Mouse (Mus musculus) urinary bladder, postnatal 25 days (tissue): ENCODE data around the gene Anln.

Source experiments
- DNase-seq: peaks from one replicate; pipeline ENCODE4 v3.0.0; 2022; ENCODE audit warnings: low spot score

Anln gene

DNA sequence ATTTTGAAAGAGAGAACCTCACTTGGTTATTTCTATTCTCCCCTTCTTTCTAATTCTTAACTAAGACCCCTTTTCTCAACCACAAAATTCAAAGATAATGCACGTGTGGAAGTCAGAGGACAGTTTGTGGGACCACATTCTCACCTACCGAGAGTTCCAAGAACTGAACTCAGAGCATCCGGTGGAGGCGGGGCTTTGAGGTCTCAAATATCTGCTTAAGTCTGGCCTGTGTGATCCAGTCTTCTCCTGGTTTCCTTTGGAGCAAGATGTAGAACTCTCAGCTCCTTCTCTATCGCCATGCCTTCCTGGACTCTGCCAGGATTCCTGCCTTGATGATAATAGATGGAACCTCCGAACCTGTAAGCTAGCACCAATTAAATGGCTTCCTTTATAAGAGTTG lies 13.0 kb upstream of the Anln start:
- no peak for DNase-seq

DNA sequence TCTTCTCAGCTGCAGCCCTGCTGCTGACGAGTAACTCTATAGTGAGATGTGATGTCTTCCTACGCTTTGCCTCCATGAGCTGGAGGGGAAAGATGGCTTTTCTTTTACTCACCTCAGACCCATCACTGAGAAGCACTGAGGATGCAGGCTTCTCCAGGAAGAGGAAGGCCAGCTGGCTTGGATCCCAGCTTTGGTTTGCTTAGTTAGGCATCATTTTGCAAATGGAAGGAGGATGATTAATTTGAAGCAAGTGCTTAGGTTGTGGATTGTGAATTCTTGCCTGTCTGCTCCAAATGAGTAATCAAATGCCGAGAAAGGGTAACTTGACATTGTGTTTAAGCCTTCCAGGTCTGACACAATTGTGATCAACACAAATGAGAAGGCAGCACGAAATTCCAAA lies 10.0 kb upstream of the Anln start:
- DNase-seq, result no peak

DNA sequence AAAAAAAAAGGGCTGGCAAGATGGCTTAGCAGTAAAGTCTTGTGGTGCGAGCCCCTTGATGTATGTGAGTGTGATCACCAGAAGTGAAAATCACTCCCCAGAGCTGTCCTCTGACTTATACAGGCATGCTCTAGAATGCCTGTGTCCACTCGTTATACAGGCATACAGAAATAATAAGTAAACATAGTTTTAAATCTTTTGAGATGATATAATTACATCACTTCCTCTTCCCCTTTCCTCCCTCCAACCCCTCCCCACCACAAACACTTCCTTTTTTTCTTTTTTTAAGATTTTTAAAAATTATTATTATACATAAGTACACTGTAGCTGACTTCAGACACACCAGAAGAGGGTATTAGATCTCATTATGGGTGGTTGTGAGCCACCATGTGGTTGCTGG lies 5.7 kb upstream of the Anln start:
- DNase-seq, result no peak

DNA sequence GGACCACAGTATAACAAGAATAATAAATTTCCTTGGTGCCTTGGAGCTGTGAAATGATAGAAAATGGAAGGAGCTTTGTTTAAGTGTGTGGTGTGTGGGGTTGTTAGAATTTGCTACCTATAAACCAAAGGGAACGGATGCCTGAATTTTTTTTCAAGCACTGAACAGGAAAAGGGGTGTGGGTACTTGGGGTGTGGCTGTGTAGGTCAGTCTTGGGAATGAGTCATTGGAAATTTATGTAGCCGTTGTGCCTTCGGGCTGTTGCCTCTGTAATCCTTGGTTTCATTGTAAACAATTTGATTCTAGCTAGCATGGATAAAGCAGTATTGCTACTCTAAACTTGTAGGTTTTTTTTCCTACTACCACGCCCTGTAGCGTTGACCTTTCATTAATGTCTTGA lies 1.4 kb upstream of the Anln start:
- no peak for DNase-seq

DNA sequence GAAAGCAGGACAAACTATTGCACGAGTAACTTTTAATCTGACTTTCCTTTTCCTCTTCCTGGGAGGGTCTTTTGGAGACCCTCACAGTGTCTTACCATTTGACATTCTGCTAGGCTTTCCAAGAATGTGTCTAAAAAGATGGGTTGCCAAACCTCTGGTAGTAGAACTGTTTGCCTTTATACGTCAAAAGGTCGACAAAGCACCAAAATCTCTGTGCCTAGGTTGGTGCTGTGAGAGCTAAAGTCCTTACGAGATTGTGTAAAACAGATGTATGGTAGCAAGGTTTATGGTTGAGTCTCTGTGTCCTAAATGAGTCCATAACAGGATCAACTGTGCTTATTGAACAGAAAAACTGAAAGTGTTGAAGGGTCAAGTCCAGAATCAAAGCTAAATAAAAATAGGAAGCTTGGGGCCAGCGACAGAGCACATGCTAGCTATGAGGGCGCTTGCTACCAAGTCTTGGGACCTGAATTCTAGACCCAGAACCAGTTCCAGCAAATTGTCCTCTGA lies 803 bp upstream of the Anln start:
- no peak for DNase-seq

- DNase-seq, result no peak
These were observed 497 bp downstream of the Anln start for GRCm38 (mm10) chr9:22388401-22388980.

DNA sequence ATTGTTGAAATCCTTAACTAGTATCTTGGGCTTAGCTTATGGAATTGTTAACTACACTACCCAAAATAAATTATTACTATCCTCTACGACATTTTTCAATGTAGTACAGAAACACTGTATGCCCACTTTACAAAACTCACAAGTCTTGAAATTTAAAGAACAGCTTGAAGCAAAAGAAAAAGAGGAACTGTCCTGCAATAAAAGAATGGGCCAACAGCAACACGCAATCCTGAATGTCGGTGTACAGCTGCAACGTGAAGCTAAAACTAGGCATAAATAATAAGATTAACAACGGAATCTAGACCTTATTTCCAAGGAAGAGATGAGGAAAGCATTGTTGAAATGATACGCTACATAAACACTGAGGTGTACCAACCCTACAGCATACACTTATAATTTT lies 1.1 kb downstream of the Anln start:
- DNase-seq, result no peak

DNA sequence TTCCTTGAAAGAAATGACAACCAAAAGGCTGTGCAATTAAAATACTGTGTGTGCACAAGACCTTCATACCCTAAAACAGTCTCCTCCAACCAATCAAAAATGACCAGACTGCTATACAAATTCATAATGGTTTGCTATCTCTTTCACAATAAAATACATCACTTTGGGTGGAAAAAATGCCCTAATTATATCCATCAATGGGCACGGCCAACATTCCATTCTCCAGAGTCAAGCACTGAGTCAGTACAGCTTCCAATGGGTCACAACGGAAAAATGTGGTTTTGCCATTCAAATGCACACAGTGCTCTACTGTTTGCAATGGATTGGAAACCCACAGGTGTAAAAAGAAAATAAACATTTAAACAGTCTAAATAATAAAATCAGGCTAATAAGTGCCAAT lies 3.1 kb downstream of the Anln start:
- DNase-seq, result no peak

- no peak for DNase-seq
These were observed 12.9 kb downstream of the Anln start for GRCm38 (mm10) chr9:22376086-22376485.

DNA sequence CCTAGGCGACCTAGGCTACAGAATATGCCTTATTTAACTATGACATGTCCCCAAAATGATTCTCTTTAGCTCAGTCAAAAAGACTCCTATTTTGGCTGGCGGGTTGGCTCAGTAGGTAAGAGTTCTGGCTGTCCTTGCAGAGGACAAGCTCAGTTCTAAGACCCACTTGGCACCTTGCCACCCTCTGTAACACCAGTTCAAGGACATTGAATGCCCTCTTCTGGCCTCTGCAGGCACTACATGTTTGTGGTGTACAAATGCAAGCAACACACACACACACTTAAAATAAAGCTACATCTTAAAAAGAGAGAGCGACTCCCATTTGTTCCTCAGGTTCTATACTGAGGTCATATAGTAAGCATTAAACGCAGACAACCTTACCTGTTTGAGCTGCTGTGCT lies 16.2 kb downstream of the Anln start:
- no peak for DNase-seq

GRCm38 (mm10) chr9:22368030-22368429 lies 21.0 kb downstream of the Anln start:
- no peak for DNase-seq

GRCm38 (mm10) chr9:22366621-22367020 lies 22.4 kb downstream of the Anln start:
- DNase-seq, result no peak

GRCm38 (mm10) chr9:22366221-22366620 lies 22.8 kb downstream of the Anln start:
- DNase-seq, result no peak

- no peak for DNase-seq
These were observed 28.1 kb downstream of the Anln start for GRCm38 (mm10) chr9:22360916-22361315.

GRCm38 (mm10) chr9:22355919-22356318 lies 33.1 kb downstream of the Anln start:
- no peak for DNase-seq

DNA sequence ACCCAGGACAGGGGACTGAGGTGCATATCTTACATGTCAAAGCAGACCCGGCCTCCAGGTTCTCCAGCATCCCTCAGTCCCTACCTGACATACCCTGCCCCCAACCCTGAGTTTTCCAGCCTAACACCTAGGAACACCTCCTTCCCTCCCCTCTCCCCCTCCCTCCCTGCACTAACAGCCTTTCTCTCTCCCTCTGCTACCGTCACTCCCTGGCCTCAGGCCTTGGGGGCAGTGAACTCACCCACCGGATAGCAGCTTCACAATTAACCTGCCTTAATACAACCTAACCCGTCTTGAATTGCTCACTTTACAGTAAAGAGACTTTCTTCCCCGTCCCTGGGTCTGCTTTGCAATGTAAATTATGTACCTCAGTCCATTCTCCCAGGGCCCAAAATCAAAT lies 35.1 kb downstream of the Anln start:
- no peak for DNase-seq

- DNase-seq, result no peak
These were observed 35.5 kb downstream of the Anln start for GRCm38 (mm10) chr9:22353465-22353864.

- no peak for DNase-seq
These were observed 48.7 kb downstream of the Anln start for GRCm38 (mm10) chr9:22340331-22340730.

- no peak for DNase-seq
These were observed 51.8 kb downstream of the Anln start for GRCm38 (mm10) chr9:22337217-22337616.

DNA sequence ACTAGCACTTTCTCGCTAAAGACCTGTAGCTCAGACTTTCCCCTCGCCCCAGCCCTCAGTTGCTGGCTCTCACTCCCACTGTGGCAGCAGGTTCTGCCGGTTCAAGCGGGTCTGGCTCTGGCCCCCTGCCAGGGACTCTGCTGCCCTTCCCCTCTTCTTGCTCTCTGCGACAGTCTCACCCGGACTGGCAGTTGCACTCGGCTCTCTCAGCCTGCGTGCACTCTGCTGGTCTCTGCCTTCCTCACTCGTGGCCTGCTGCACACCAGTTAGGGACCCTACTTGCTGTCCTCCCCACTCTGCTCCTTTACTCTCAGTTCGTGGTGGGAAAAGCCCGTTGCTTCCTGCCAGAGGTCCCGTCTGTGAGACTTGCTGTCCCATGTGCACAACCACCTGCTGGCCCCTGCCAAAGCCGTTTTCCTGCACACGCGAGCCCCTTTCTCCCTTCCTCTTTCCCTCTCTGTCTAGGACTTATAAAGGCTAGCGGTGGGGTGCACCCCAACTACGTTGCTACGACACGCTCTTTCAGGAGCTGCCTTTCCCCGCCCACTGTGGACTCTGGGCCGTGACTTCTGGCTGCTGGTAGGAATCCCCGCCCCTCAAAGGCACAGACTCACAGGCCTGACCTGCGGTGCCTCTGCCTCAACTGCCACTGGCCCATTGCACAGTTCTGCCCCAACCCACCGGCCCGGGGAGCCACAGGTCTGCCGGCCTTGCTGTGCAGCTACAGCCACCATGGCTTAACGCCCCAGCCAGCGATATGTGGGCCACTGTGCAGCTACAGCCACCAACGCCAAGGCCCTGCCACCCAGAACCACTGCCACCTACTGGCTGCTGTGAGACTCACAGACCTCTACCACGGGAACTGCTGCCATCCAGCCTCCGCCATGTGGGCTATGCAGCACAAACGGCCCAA lies 61.3 kb downstream of the Anln start:
- peak; percentile 80 for DNase-seq

GRCm38 (mm10) chr9:22327099-22327474 lies 61.9 kb downstream of the Anln start:
- DNase-seq, result peak; percentile 31

DNA sequence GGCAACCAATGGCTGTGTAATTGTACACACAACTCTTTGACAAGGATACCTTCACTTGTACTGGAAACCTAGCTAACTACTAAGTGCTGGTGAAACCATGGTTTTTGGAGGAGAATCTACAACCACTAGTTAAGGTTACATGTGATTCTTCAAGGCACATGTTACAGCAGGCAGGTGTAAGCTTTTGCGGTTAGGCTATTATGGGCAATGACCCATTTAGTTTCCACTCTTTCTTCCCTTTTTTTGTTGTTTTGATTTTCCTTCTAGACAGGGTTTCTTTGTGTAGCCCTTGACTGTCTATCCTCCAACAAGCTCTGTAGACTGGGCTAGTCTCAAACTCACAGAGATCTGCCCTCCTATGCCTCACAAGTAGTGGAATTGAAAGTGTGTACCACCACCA lies 64.4 kb downstream of the Anln start:
- no peak for DNase-seq

DNA sequence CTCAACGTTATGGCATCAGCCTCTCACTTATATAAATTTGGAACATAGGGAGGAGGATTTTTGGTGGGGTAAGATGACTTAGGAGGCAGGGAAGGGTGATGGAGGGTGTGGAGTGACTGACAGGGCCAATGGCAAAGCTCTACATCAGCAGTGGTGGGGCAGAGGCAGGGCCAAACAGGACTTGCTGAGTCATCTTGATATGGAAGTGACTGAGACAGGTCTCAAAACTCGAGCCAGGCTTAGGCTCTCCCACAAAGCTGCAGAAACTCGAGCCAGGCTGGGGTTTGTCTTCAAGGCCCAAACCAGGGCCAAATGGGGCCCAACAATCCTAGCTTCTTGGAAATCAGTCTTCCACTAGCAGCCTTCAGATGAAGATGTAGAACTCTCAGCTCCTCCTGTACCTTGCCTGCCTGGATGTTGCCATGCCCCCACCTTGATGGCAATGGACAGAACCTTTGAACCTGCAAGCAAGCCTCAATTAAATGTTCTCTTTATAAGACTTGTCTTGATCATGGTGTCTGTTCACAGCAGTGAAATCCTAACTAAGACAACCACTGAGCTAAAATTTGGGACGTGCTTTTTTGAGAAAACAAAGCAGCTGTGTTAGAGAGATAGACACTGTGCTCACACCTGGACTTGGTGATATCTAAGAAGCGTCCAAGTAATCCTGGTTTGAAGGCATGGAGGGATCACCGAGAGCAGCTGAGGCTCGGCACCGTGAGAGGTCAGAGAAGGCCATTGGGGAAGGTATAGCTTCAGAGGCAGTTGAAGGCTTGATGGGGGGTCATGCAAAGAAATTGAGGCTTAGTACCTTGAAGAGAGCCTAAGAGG lies 66.4 kb downstream of the Anln start:
- DNase-seq, result no peak
